Mouse (Mus musculus): ENCODE results near the gene Prcd. TPM values are rescaled to one million over a fixed set of nuclear protein-coding genes. Genes with fewer than 3 reads are reported as not detected.

Prcd gene
- polyA plus RNA-seq, 1 experiment from 2014 or later: 0.53 TPM

DNA sequence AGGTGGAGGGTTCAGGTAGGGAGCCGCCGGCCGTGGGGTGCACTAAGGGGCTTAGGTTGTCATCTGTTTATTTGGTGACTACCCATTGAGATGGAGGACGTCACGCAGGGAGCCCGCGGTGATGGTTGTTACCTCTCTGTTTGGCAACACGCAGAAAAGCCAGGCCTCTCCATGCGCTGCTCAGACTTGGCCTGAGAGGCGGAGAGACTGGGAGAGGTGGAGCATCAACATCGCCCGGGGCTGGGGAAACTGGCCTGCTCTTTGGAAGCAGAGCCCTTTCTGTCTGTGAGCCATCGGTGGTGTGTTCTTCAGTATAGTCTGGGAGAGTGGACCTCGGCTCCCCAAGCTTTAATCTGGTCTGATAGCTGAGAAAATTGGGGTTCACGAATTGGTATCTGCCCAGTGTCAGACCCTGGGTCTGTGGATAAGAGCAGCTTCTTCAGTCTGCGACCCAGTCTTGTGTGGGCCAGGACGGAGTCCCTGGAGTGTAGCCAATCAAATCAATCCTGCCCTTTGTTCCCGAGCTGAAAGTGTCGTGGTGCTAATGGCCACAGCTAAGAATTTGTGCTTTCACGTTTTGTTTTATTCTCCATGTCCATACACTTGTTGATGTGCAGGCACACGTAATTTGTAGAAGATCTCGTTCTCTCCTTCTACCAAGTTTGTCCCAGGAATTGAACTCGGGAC is 42.0 kb downstream of the Prcd start:
- Histone ChIP-seq H3K27ac (ENCODE audit: low read depth, low read length) (no peak overlapping the region), H3K9me3 (ENCODE audit: control insufficient read depth, low read length) (no peaks in the 10 kb centered on the region), H3K9ac (ENCODE audit: low read length) (no peak overlapping the region), H3K36me3 (ENCODE audit: control insufficient read depth, insufficient read depth, low read length) (no peaks in the 10 kb centered on the region), H3K4me2 (ENCODE audit: low read depth) (no peak overlapping the region), H3K4me3 (ENCODE audit: low read depth, low read length) (no peak overlapping the region), H3K4me1 (ENCODE audit: control insufficient read depth, insufficient read depth, low read length) (peaks cover 7% of the 10 kb centered on the region; the same call in 1 of the 2 replicates), H3K27me3 (ENCODE audit: control insufficient read depth, insufficient read depth, low read length) (peaks cover 21% of the 10 kb centered on the region)
- DNase-seq (ENCODE audit: low spot score) (peak; percentile 21), ATAC-seq (ENCODE audit: insufficient read depth, low FRiP score, low TSS enrichment) (no peak)
- 25% methylated on average over 23 of the region's 23 CpGs for WGBS

DNA sequence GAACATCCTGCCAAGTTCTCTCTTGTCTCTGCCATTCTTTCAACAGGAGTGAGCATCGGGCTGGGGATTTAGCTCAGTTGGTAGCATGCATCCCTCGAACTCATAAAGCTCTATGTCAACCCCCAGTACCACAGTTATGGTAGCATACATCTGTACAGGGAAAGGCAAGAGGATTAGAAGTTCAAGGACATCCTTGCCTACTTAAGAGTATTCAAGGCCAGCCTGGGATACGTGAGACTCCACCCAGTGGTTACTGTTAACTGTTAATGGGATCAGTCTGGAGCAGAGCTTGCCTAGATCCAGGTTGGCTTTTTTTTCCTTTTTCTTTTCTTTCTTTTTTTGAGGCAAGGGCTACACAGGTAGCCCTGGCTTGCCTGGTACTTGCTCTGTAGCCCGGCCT is 43.1 kb downstream of the Prcd start:
- Histone ChIP-seq H3K9ac (ENCODE audit: low read length) (no peak overlapping the region), H3K36me3 (ENCODE audit: control insufficient read depth, insufficient read depth, low read length) (no peaks in the 10 kb centered on the region), H3K9me3 (ENCODE audit: control insufficient read depth, low read length) (no peaks in the 10 kb centered on the region), H3K27me3 (ENCODE audit: control insufficient read depth, insufficient read depth, low read length) (peaks cover 21% of the 10 kb centered on the region), H3K27ac (ENCODE audit: low read depth, low read length) (no peak overlapping the region), H3K4me2 (ENCODE audit: low read depth) (no peak overlapping the region), H3K4me1 (ENCODE audit: control insufficient read depth, insufficient read depth, low read length) (peaks cover 7% of the 10 kb centered on the region; the same call in 1 of the 2 replicates), H3K4me3 (ENCODE audit: low read depth, low read length) (no peak overlapping the region)
- DNase-seq (ENCODE audit: low spot score) (no peak), ATAC-seq (ENCODE audit: insufficient read depth, low FRiP score, low TSS enrichment) (no peak)
- WGBS: 87% methylated on average over 4 of the region's 4 CpGs

- ATAC-seq (ENCODE audit: insufficient read depth, low FRiP score, low TSS enrichment) (no peak), DNase-seq (ENCODE audit: low spot score) (no peak)
- Histone ChIP-seq H3K27ac (ENCODE audit: low read depth, low read length) (no peak overlapping the region), H3K9me3 (ENCODE audit: control insufficient read depth, low read length) (no peaks in the 10 kb centered on the region), H3K4me3 (ENCODE audit: low read depth, low read length) (no peak overlapping the region), H3K36me3 (ENCODE audit: control insufficient read depth, insufficient read depth, low read length) (no peaks in the 10 kb centered on the region), H3K27me3 (ENCODE audit: control insufficient read depth, insufficient read depth, low read length) (peaks cover 21% of the 10 kb centered on the region), H3K9ac (ENCODE audit: low read length) (no peak overlapping the region), H3K4me2 (ENCODE audit: low read depth) (no peak overlapping the region), H3K4me1 (ENCODE audit: control insufficient read depth, insufficient read depth, low read length) (peaks cover 7% of the 10 kb centered on the region; the same call in 1 of the 2 replicates)
- 56% methylated on average over 9 of the region's 9 CpGs for WGBS
Observed at GRCm38 (mm10) chr11:116697521-116697920, 44.2 kb downstream of the Prcd start.

DNA sequence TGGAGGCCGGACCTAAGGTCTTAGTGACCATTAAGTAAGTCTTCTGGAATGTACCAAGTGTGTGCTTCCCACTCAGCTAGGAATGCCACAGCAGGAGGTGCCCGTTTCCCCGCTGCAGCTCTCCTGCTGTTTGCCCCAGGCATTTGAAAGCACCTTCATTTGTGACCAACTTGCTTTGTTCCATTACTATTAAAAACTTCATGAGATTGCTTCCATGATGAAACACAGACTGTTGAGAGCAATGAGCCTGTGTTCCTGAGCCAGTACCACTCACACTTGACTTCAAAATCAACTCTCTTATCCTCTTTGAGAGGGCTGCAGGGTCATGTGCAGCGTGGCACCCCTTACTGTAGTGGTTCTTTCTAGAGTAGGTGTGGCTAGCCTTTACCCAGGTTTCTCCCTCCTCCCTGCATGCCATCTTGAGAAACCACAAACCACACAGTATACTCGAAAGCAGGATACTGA is 48.1 kb downstream of the Prcd start:
- H3K36me3 ChIP-seq (ENCODE audit: control insufficient read depth, insufficient read depth, low read length): no peaks in the 10 kb centered on the region
- no peak overlapping the region for H3K4me3 ChIP-seq (ENCODE audit: low read depth, low read length)
- no peaks in the 10 kb centered on the region for H3K27me3 ChIP-seq (ENCODE audit: control insufficient read depth, insufficient read depth, low read length)
- no peak overlapping the region for H3K27ac ChIP-seq (ENCODE audit: low read depth, low read length)
- ATAC-seq (ENCODE audit: insufficient read depth, low FRiP score, low TSS enrichment) (no peak), DNase-seq (ENCODE audit: low spot score) (no peak)
- no peak overlapping the region for H3K4me2 ChIP-seq (ENCODE audit: low read depth)
- no peaks in the 10 kb centered on the region for H3K4me1 ChIP-seq (ENCODE audit: control insufficient read depth, insufficient read depth, low read length)
- H3K9me3 ChIP-seq (ENCODE audit: control insufficient read depth, low read length): no peaks in the 10 kb centered on the region
- 54% methylated on average over 5 of the region's 5 CpGs for WGBS
- H3K9ac ChIP-seq (ENCODE audit: low read length): no peak overlapping the region

DNA sequence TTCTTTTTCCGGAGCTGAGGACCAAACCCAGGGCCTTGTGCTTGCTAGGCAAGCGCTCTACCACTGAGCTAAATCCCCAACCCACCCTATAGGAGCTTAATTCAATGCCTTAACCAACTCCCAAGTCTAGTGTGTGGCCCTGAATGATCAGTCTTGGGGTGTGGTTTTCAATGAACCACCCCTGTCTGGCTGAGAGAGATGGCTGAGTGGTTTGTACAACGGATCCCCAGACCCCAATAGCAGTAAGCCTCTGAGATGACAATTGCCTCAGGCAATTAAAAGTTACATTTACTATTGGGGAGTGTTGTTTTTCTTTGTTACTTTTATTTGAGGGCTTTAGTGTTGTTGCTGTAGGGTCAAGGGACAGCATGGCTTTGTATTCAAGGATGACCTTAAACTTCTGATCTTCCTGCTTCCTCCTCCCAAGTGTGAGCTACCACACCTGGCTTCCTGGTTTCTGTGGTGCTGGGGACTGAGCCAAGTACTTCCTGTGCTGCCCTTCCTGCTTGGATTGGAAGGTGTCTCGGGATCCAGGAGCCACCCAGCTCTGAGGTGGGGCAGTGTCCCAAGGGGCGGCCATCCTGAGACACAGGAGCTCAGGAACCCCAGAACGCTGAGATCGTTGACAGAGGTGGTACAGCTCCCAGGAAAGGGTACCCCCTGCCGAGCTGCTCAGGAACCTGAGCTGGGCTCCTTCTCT is 51.2 kb downstream of the Prcd start:
- no peak overlapping the region for H3K27ac ChIP-seq (ENCODE audit: low read depth, low read length)
- no peak overlapping the region for H3K4me3 ChIP-seq (ENCODE audit: low read depth, low read length)
- H3K9me3 ChIP-seq (ENCODE audit: control insufficient read depth, low read length): no peaks in the 10 kb centered on the region
- DNase-seq (ENCODE audit: low spot score) (no peak), ATAC-seq (ENCODE audit: insufficient read depth, low FRiP score, low TSS enrichment) (no peak)
- WGBS: 86% methylated on average over 8 of the region's 8 CpGs
- no peak overlapping the region for H3K4me2 ChIP-seq (ENCODE audit: low read depth)
- H3K27me3 ChIP-seq (ENCODE audit: control insufficient read depth, insufficient read depth, low read length): no peaks in the 10 kb centered on the region
- no peak overlapping the region for H3K9ac ChIP-seq (ENCODE audit: low read length)
- no peaks in the 10 kb centered on the region for H3K4me1 ChIP-seq (ENCODE audit: control insufficient read depth, insufficient read depth, low read length)
- no peaks in the 10 kb centered on the region for H3K36me3 ChIP-seq (ENCODE audit: control insufficient read depth, insufficient read depth, low read length)

DNA sequence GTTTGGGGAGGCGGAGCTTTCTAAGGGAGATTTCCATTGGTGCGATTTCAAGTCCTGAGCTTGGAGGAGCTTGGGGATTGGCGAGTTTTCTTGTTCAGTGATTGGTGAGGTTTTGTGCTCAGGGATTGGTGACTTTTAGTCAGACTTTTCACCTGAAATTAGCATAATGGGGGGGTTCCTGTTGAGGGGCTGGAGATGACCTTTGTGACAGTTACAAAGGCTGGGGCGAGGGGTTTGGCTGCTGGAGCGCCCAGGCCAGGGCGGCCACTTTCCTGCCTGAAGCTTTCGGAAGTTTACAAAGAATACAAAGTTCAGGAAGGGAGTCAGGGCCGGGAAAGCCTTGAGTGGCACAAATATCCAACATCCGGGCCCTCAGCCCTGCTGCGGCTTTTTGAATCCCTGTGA is 51.9 kb downstream of the Prcd start:
- DNase-seq (ENCODE audit: low spot score) (no peak), ATAC-seq (ENCODE audit: insufficient read depth, low FRiP score, low TSS enrichment) (no peak)
- H3K4me3 ChIP-seq (ENCODE audit: low read depth, low read length): no peak overlapping the region
- no peaks in the 10 kb centered on the region for H3K27me3 ChIP-seq (ENCODE audit: control insufficient read depth, insufficient read depth, low read length)
- no peak overlapping the region for H3K9ac ChIP-seq (ENCODE audit: low read length)
- no peaks in the 10 kb centered on the region for H3K4me1 ChIP-seq (ENCODE audit: control insufficient read depth, insufficient read depth, low read length)
- no peak overlapping the region for H3K4me2 ChIP-seq (ENCODE audit: low read depth)
- no peaks in the 10 kb centered on the region for H3K36me3 ChIP-seq (ENCODE audit: control insufficient read depth, insufficient read depth, low read length)
- 93% methylated on average over 10 of the region's 10 CpGs for WGBS
- no peak overlapping the region for H3K27ac ChIP-seq (ENCODE audit: low read depth, low read length)
- no peaks in the 10 kb centered on the region for H3K9me3 ChIP-seq (ENCODE audit: control insufficient read depth, low read length)

DNA sequence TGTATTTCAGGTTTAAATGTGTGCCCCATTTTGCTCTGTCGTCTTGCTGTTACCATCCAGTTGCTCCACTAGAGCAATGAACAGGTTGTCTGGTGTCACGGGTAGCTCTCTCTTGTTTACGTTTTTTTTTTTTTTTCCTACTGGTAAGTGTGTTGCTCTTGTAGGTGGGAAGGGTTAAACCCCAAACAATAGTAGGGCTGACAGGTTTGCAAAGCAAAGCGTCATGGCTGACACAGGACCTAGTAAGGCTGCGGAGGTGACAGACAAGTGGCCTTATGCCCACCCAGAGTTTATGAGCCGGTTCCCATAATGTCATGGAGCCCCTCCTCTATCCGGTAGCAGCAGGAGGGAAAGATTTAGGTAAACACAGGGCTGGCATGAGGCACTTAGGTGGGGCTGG is 53.0 kb downstream of the Prcd start:
- WGBS: 69% methylated on average over 7 of the region's 7 CpGs

GRCm38 (mm10) chr11:116710171-116710570 is 56.8 kb downstream of the Prcd start:
- Histone ChIP-seq H3K9ac (ENCODE audit: low read length) (no peak overlapping the region), H3K4me1 (ENCODE audit: control insufficient read depth, insufficient read depth, low read length) (no peaks in the 10 kb centered on the region), H3K4me2 (ENCODE audit: low read depth) (no peak overlapping the region), H3K36me3 (ENCODE audit: control insufficient read depth, insufficient read depth, low read length) (no peaks in the 10 kb centered on the region), H3K27me3 (ENCODE audit: control insufficient read depth, insufficient read depth, low read length) (no peaks in the 10 kb centered on the region), H3K9me3 (ENCODE audit: control insufficient read depth, low read length) (no peaks in the 10 kb centered on the region), H3K4me3 (ENCODE audit: low read depth, low read length) (no peak overlapping the region), H3K27ac (ENCODE audit: low read depth, low read length) (no peak overlapping the region)
- 80% methylated on average over 10 of the region's 10 CpGs for WGBS
- DNase-seq (ENCODE audit: low spot score) (no peak), ATAC-seq (ENCODE audit: insufficient read depth, low FRiP score, low TSS enrichment) (no peak)

More for the DNA sequence above, 53.0 kb downstream of the Prcd start:
- Histone ChIP-seq H3K9me3 (ENCODE audit: control insufficient read depth, low read length) (no peaks in the 10 kb centered on the region), H3K4me2 (ENCODE audit: low read depth) (no peak overlapping the region), H3K36me3 (ENCODE audit: control insufficient read depth, insufficient read depth, low read length) (no peaks in the 10 kb centered on the region), H3K4me1 (ENCODE audit: control insufficient read depth, insufficient read depth, low read length) (no peaks in the 10 kb centered on the region), H3K27me3 (ENCODE audit: control insufficient read depth, insufficient read depth, low read length) (no peaks in the 10 kb centered on the region), H3K4me3 (ENCODE audit: low read depth, low read length) (no peak overlapping the region), H3K9ac (ENCODE audit: low read length) (no peak overlapping the region), H3K27ac (ENCODE audit: low read depth, low read length) (no peak overlapping the region)
- no peak for ATAC-seq (ENCODE audit: insufficient read depth, low FRiP score, low TSS enrichment)
- no peak for DNase-seq (ENCODE audit: low spot score)

DNA sequence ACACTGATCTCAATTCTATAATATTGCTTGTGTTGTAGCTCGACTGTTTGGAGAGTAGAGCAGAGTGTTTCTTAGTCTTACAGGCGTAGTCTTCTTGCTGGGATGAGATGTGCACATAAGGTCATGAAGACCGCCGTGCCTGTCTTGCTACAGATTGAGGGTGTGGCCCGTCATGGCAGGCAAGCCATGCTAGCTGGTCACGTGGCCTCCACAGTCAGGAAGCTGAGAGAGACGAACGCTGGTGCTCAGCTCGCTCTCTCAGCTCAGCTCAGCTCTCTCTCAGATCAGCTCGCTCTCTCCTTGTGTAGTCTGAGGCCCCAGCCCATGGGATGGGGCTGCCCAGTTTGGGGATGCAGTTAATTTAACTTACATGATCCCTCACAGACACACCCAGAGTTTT is 57.5 kb downstream of the Prcd start:
- WGBS: 92% methylated on average over 10 of the region's 10 CpGs
- DNase-seq (ENCODE audit: low spot score) (no peak), ATAC-seq (ENCODE audit: insufficient read depth, low FRiP score, low TSS enrichment) (no peak)
- Histone ChIP-seq H3K27me3 (ENCODE audit: control insufficient read depth, insufficient read depth, low read length) (no peaks in the 10 kb centered on the region), H3K9ac (ENCODE audit: low read length) (no peak overlapping the region), H3K4me3 (ENCODE audit: low read depth, low read length) (no peak overlapping the region), H3K27ac (ENCODE audit: low read depth, low read length) (no peak overlapping the region), H3K4me2 (ENCODE audit: low read depth) (no peak overlapping the region), H3K4me1 (ENCODE audit: control insufficient read depth, insufficient read depth, low read length) (no peaks in the 10 kb centered on the region), H3K9me3 (ENCODE audit: control insufficient read depth, low read length) (no peaks in the 10 kb centered on the region), H3K36me3 (ENCODE audit: control insufficient read depth, insufficient read depth, low read length) (no peaks in the 10 kb centered on the region)

Measured in neural tube, embryonic 11.5 days (tissue).